Mouse (Mus musculus): ENCODE data around the gene Slc12a3.

DNA sequence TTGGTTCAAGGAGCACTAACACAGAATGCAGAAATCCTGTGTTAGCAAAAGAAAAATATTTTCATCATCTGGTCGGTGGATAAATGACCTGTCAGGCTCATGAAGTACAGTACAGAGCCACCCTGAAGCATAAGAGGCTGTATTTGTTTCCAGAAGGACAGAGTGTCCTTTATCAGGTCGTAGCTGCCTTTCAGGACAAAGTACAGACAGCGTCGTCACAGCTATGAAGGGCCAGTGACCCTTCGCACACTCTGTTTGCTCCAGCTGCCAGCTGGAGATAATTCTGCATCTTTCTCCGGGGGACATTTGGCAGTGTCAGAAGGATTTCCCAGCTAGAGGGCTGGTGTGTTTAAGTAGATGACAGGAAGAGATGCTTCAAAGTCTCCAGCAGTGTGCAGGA, 63.6 kb downstream of the Slc12a3 start:
- TF ChIP-seq CTCF (conservative IDR thresholded peaks at IDR 0.05 in 1 of 2, IDR thresholded peaks at IDR 0.05 in 1 of 2; ENCODE audit: low read depth in 2 of 2, low read length in 2 of 2) (no peak), POLR2A (IDR thresholded peaks at IDR 0.05; ENCODE audit: low read depth, low read length) (no peak), EP300 (IDR thresholded peaks at IDR 0.05; ENCODE audit: low read length) (no peak), USF2 (conservative IDR thresholded peaks at IDR 0.05; ENCODE audit: low read depth, low read length) (no peak), NELFE (IDR thresholded peaks at IDR 0.05; ENCODE audit: low read depth, low read length) (no peak), TBP (conservative IDR thresholded peaks at IDR 0.05; ENCODE audit: low read depth, low read length) (no peak), HCFC1 (IDR thresholded peaks at IDR 0.05; ENCODE audit: low read depth, low read length) (no peak), RCOR1 (conservative IDR thresholded peaks at IDR 0.05; ENCODE audit: low read depth, low read length) (no peak), IRF4 (IDR thresholded peaks at IDR 0.05; ENCODE audit: low read depth, low read length) (no peak)

Measured in CH12.LX (cell line).